Mouse (Mus musculus): ENCODE results near the gene Kif23. TPM values are rescaled to one million over a fixed set of nuclear protein-coding genes. Genes with fewer than 3 reads are reported as not detected.
A peak's percentile ranks its signal among the peaks of the same experiment; 100 is the strongest.

Kif23 gene
- polyA plus RNA-seq, 1 experiment from 2014 or later = 121 TPM

DNA sequence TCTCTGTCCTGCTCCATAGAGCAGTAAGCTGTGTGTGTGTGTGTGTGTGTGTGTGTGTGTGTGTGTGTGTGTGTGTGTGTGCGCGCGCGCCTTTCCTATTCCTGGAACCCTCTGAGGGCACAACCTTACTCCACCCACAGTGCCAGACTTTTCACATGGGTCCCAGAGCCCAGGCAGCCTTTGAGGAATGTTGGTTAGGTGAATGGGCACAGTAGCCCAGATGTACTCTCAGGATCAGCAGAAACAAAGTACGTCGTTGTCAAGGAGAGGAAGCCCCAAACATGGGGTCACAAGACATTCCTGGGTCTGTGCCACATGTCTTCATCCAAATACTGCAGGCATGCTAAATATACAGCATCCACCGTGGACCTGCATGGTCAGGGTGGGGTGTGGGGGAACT lies 19.4 kb upstream of the Kif23 start:
- Histone ChIP-seq H3K27me3 (ENCODE audit: low read depth, poor library complexity, severe bottlenecking) (no peaks in the 10 kb centered on the region), H3K4me3 (no peak overlapping the region), H3K27ac (replicated peaks) (no peak overlapping the region), H3K4me1 (peaks cover 25% of the 10 kb centered on the region), H3K36me3 (no peaks in the 10 kb centered on the region), H3K9me3 (replicated peaks) (no peaks in the 10 kb centered on the region)
- no peak for DNase-seq (ENCODE audit: low spot score)
- WGBS = 92% methylated on average over 7 of the region's 7 CpGs

DNA sequence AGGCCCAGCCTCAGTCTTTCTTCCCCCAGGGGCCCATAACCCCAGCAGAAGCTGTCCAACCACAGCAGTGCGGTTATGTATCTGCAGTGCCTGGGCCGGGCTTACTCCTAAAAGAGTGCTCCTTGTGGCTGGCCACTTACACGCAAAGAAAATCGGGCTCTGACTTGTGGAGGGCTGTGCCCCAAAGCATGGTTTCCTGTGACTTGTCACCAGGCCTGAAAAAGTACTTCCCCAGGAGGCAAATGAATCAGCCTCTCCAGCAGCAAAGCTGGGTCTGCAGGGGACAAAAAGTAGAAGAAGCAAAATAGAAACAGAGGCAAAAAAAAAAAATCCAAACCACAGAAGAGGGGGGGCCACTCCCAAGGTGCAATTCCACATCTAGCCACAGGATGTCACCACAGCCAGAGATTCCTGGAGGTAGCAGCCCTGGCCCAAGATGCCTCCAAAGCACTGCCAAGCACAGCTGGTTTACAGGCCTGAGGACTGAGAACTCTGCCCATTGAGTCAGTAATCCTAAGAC lies 18.9 kb upstream of the Kif23 start:
- peaks cover 30% of the 10 kb centered on the region for H3K4me1 ChIP-seq
- no peaks in the 10 kb centered on the region for H3K36me3 ChIP-seq
- WGBS = 49% methylated on average over 4 of the region's 4 CpGs
- DNase-seq (ENCODE audit: low spot score) = peak; percentile 62
- H3K4me3 ChIP-seq = no peak overlapping the region
- H3K27me3 ChIP-seq (ENCODE audit: low read depth, poor library complexity, severe bottlenecking) = no peaks in the 10 kb centered on the region
- no peaks in the 10 kb centered on the region for H3K9me3 ChIP-seq (replicated peaks)
- H3K27ac ChIP-seq (replicated peaks) = no peak overlapping the region

GRCm38 (mm10) chr9:61963356-61963755 lies 16.8 kb upstream of the Kif23 start:
- Histone ChIP-seq H3K4me1 (peaks cover 43% of the 10 kb centered on the region), H3K9me3 (replicated peaks) (no peaks in the 10 kb centered on the region), H3K4me3 (no peak overlapping the region), H3K27ac (replicated peaks) (no peak overlapping the region), H3K36me3 (no peaks in the 10 kb centered on the region), H3K27me3 (ENCODE audit: low read depth, poor library complexity, severe bottlenecking) (no peaks in the 10 kb centered on the region)
- DNase-seq (ENCODE audit: low spot score) = no peak
- 82% methylated on average over 6 of the region's 6 CpGs for WGBS

DNA sequence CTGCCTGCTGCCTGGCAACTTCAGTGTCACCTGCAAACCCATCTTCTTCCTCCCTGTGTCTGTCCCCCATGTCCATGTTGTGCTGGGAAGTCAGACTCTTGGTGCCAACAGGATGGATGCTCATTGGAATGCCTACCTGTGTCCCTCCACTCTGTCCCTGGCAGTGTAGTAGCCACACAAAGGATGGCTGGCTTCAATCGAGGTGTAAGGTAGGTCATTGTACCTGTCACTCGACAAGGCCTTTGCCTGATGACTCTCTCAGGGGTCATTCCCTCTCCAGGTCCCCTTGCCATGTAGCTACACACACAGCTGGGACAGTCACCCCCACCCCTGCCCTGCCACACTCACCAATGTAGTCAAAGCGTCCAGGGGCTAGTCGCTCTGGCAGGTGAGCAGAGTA lies 14.6 kb upstream of the Kif23 start:
- H3K9me3 ChIP-seq (replicated peaks) = no peaks in the 10 kb centered on the region

GRCm38 (mm10) chr9:61960753-61961152 lies 14.2 kb upstream of the Kif23 start:
- H3K27ac ChIP-seq (replicated peaks) = peak overlapping the region; percentile 7; the same call in 1 of the 2 replicates
- peaks cover 32% of the 10 kb centered on the region for H3K4me1 ChIP-seq
- no peak overlapping the region for H3K4me3 ChIP-seq
- H3K36me3 ChIP-seq = no peaks in the 10 kb centered on the region
- H3K9me3 ChIP-seq (replicated peaks) = no peaks in the 10 kb centered on the region
- DNase-seq (ENCODE audit: low spot score) = no peak
- 76% methylated on average over 5 of the region's 5 CpGs for WGBS
- no peaks in the 10 kb centered on the region for H3K27me3 ChIP-seq (ENCODE audit: low read depth, poor library complexity, severe bottlenecking)

More for the DNA sequence above, 14.6 kb upstream of the Kif23 start:
- no peaks in the 10 kb centered on the region for H3K36me3 ChIP-seq
- H3K4me1 ChIP-seq = peaks cover 35% of the 10 kb centered on the region
- no peak overlapping the region for H3K4me3 ChIP-seq
- no peaks in the 10 kb centered on the region for H3K27me3 ChIP-seq (ENCODE audit: low read depth, poor library complexity, severe bottlenecking)
- H3K27ac ChIP-seq (replicated peaks) = peak overlapping the region; percentile 7; the same call in 1 of the 2 replicates
- WGBS = 80% methylated on average over 4 of the region's 4 CpGs
- no peak for DNase-seq (ENCODE audit: low spot score)

- peaks cover 27% of the 10 kb centered on the region for H3K4me1 ChIP-seq
- WGBS = 83% methylated on average over 1 of the region's 1 CpGs
- peak overlapping the region; percentile 49; the same call in 1 of the 2 replicates for H3K27ac ChIP-seq (replicated peaks)
- H3K4me3 ChIP-seq = no peak overlapping the region
- no peak for DNase-seq (ENCODE audit: low spot score)
- no peaks in the 10 kb centered on the region for H3K27me3 ChIP-seq (ENCODE audit: low read depth, poor library complexity, severe bottlenecking)
- no peaks in the 10 kb centered on the region for H3K36me3 ChIP-seq
- no peaks in the 10 kb centered on the region for H3K9me3 ChIP-seq (replicated peaks)
Observed at GRCm38 (mm10) chr9:61959921-61960569, 13.5 kb upstream of the Kif23 start.

DNA sequence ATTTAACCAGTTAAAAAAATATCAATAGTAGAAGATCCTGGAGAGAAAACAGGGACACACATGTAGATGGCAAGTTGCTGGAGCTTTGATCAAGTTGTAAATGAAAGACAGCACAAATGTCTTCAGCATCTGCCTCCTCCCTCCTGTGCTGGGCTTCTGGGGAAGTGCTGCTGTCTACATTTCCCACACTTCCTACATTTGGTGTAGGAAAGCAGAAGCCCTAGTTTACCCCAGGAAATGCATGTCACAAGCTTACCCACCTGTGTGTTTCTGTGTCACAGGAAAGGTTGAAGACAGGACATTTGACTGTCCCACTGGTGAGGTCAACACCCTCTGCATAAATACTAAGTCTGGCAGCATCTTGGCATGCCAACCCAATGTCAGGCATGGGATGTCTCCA lies 8.1 kb upstream of the Kif23 start:
- no peaks in the 10 kb centered on the region for H3K36me3 ChIP-seq
- no peak for DNase-seq (ENCODE audit: low spot score)
- H3K9me3 ChIP-seq (replicated peaks) = no peaks in the 10 kb centered on the region
- no peak overlapping the region for H3K4me3 ChIP-seq
- H3K27ac ChIP-seq (replicated peaks) = no peak overlapping the region
- peaks cover 12% of the 10 kb centered on the region for H3K4me1 ChIP-seq
- no peaks in the 10 kb centered on the region for H3K27me3 ChIP-seq (ENCODE audit: low read depth, poor library complexity, severe bottlenecking)

- no peaks in the 10 kb centered on the region for H3K9me3 ChIP-seq (replicated peaks)
- WGBS = 58% methylated on average over 7 of the region's 7 CpGs
- no peak overlapping the region for H3K27ac ChIP-seq (replicated peaks)
- H3K4me3 ChIP-seq = no peak overlapping the region
- no peaks in the 10 kb centered on the region for H3K36me3 ChIP-seq
- no peaks in the 10 kb centered on the region for H3K27me3 ChIP-seq (ENCODE audit: low read depth, poor library complexity, severe bottlenecking)
- H3K4me1 ChIP-seq = peaks cover 23% of the 10 kb centered on the region
- DNase-seq (ENCODE audit: low spot score) = no peak
Observed at GRCm38 (mm10) chr9:61952241-61952640, 5.7 kb upstream of the Kif23 start.

DNA sequence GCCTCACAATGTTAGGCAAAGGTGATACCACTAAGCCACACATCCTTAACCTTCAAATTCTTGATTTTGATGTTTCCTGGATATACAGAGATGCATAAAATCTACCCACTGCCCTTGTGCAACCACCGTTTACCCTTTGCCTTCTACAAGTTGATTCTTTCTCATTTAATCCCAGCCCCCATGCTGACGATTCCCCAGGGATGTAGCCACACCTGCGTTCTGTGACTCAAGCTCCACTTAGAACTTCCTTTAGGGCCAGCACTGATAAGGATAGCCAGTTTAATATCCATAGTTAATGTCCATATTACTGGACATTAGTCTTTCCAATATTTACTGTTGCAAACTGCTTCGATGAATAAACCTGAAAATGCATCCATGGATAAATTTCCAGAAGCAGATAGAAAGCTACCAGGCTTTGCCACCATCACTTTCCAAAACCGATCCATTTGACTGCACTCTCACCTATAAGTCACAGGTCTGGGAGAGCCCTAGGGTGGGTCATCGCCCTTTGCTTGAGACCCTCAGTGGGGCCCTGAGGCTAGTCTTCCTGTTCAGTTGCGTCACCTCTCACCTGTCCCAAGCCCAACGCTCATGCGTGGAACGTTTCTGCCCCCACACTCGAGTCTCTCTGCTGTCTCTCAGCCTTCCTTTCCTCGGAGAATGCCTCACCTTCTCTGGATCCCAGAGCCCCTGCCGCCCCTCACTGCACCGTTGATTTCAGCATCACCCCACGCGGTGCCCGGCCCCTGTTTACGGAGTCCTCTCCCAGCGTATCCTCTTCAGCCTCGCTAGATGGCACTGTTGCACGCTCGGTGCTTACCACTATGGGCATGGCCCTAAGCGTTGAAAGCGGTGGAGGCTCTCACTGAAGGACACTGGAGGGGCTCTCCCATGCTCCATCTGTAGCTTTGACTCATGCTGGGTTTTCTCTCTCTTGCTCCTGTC lies 1.1 kb upstream of the Kif23 start:
- H3K9me3 ChIP-seq (replicated peaks) = no peaks in the 10 kb centered on the region
- DNase-seq (ENCODE audit: low spot score) = peak; percentile 84
- 9% methylated on average over 24 of the region's 24 CpGs for WGBS
- peaks cover 38% of the 10 kb centered on the region for H3K4me1 ChIP-seq
- H3K27me3 ChIP-seq (ENCODE audit: low read depth, poor library complexity, severe bottlenecking) = no peaks in the 10 kb centered on the region
- peak overlapping the region; percentile 92 for H3K27ac ChIP-seq (replicated peaks)
- H3K4me3 ChIP-seq = peak overlapping the region; percentile 77
- peaks cover 19% of the 10 kb centered on the region for H3K36me3 ChIP-seq

DNA sequence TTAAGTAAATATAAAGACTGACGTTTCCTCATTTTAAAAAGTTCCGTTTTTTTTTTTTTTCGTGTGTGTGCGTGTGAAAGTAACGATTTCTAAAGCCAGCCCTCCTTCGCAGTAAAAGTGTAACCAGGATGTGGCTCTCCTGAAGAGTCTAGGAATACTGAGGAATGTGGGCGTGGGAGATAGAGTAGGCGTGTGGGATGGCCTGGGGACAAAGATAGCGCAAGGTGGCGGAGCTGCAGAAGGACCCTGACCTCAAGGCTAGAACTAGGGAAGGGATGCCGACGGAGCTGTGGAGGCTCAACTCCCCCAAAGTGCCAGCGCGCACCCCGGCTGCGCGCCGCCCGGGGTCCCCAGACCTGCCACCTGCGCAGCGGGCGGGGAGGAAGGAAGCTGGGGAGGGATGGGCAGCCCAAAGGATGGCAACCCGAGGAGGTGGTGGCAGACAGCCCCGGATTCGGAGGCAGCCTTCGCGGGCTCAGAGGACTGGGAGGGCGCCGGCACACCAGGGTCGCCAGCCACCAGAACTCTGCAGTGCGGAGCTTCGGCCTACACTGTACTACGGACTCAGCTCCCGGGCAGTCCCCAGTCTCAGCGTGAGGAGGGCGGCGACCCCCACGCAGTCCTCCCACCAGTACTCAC lies 482 bp downstream of the Kif23 start:
- H3K4me1 ChIP-seq = peaks cover 31% of the 10 kb centered on the region
- WGBS = under 1% methylated on average over 38 of the region's 38 CpGs
- H3K36me3 ChIP-seq = peaks cover 34% of the 10 kb centered on the region
- no peaks in the 10 kb centered on the region for H3K27me3 ChIP-seq (ENCODE audit: low read depth, poor library complexity, severe bottlenecking)
- H3K4me3 ChIP-seq = peak overlapping the region; percentile 77
- DNase-seq (ENCODE audit: low spot score) = no peak
- peak overlapping the region; percentile 92 for H3K27ac ChIP-seq (replicated peaks)
- H3K9me3 ChIP-seq (replicated peaks) = no peaks in the 10 kb centered on the region

DNA sequence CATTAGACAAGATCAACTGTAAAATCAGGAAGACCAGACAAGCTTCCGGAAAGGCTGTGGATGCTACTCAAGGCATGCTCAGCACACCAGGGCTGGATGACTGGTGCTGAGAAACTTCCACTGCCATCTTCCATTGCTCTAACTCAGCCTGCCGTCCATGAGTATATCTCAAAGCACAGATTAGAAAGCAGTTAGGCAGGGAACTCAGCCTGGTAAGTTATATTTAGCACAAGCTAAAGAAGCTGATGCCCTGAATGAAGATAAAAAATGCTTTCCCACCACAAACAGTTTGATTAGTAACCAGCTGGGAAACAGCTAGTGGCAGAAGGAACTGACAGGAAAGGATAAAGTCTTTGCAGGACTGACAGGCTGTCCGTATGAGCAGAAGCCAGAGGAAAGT lies 5.5 kb downstream of the Kif23 start:
- H3K27me3 ChIP-seq (ENCODE audit: low read depth, poor library complexity, severe bottlenecking) = no peaks in the 10 kb centered on the region
- H3K27ac ChIP-seq (replicated peaks) = no peak overlapping the region
- H3K9me3 ChIP-seq (replicated peaks) = no peaks in the 10 kb centered on the region
- H3K4me1 ChIP-seq = peaks cover 13% of the 10 kb centered on the region
- no peak overlapping the region for H3K4me3 ChIP-seq
- H3K36me3 ChIP-seq = peaks cover 85% of the 10 kb centered on the region
- WGBS = 87% methylated on average over 3 of the region's 3 CpGs
- DNase-seq (ENCODE audit: low spot score) = no peak

DNA sequence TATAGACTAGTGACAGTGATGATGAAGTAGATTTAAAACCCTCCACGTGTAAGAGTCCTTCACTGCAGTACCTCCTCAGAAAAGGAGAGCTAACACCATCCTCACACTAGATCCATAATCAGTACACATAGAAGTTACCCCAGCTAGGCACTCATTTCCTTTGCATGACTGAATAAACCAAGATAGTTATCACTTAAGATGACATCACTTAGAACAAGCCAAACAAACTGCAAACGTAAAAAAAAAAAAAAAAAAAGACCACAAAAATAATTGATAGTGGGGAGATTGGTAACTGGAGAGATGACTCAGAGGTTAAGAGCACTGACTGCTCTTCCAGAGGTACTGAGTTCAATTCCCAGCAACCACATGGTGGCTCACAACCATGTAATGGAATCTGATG lies 13.2 kb downstream of the Kif23 start:
- H3K36me3 ChIP-seq = peaks cover 100% of the 10 kb centered on the region
- WGBS = 95% methylated on average over 2 of the region's 2 CpGs

More for the DNA sequence above, 13.2 kb downstream of the Kif23 start:
- H3K4me1 ChIP-seq = no peaks in the 10 kb centered on the region
- H3K27ac ChIP-seq (replicated peaks) = no peak overlapping the region
- no peaks in the 10 kb centered on the region for H3K27me3 ChIP-seq (ENCODE audit: low read depth, poor library complexity, severe bottlenecking)
- no peaks in the 10 kb centered on the region for H3K9me3 ChIP-seq (replicated peaks)
- no peak for DNase-seq (ENCODE audit: low spot score)
- H3K4me3 ChIP-seq = no peak overlapping the region
